Mouse (Mus musculus) gastrocnemius, postnatal 4 days (tissue): ENCODE measurements around the gene Harbi1. TPM values are rescaled to one million over a fixed set of nuclear protein-coding genes. Genes with fewer than 3 reads are reported as not detected.

Source experiments
- DNase-seq, 2 experiments: peaks; one replicate each; pipeline ENCODE4 v3.0.0; 2021 to 2022; ENCODE audit warnings: low spot score in 2 of 2, mixed read lengths in 2 of 2
- long read RNA-seq, 2 experiments: library from polyadenylated mRNA; stranded (forward); transcript quantifications; one replicate each; pipeline ENCODE4 v2.0.0; 2021
- total RNA-seq, 2 experiments: library from RNA; stranded (reverse); gene quantifications; 2 replicates each; pipeline ENCODE4 v1.2.3; 2021

Gene Harbi1
- total RNA-seq = 1 to 10 TPM; 5.0 to 7.1 TPM
- long read RNA-seq, experiment 1, partial matches to known transcripts = 0 of 5 reads
- long read RNA-seq, experiment 1, other reads (novel, unspliced or antisense) = 2 of 5 reads
- long read RNA-seq, experiment 2, partial matches to known transcripts = 0 of 5 reads
- long read RNA-seq, experiment 2, other reads (novel, unspliced or antisense) = 3 of 5 reads

GRCm38 (mm10) chr2:91710272-91711234, at the start of gene Harbi1, which contains the start of gene Atg13:
Gene Harbi1 (plus strand): TSS chr2:91710852.
Gene Atg13 (minus strand): TSS chr2:91710576.
- peak; percentile 91 to 93 for DNase-seq

DNA sequence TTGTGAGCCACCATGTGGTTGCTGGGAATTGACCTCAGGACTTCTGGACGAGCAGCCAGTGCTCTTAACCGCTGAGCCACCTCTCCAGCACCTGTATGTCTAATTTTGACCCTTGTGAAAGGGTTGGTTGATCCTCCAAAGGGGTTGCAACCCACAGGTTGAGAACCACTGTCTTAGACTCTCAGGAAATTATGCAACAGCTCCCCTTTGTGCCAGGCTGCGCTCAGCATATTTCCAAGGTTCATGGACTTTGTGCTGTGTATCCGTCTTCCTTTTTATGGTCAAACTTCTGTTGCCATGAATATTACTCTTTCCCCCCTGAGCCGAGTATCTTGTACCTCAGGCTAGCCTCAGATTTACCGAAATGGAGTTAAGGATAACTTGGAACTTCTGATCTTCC, 49.7 kb upstream of the Harbi1 start:
- DNase-seq = no peak

GRCm38 (mm10) chr2:91664780-91665179, 45.9 kb upstream of the Harbi1 start:
- DNase-seq = no peak

- DNase-seq = no peak
These were observed 44.2 kb upstream of the Harbi1 start for GRCm38 (mm10) chr2:91666386-91666910.

GRCm38 (mm10) chr2:91667747-91668146, 42.9 kb upstream of the Harbi1 start:
- DNase-seq = no peak

GRCm38 (mm10) chr2:91669326-91669725, 41.3 kb upstream of the Harbi1 start:
- DNase-seq = no peak

GRCm38 (mm10) chr2:91670038-91670437, 40.6 kb upstream of the Harbi1 start:
- no peak for DNase-seq

DNA sequence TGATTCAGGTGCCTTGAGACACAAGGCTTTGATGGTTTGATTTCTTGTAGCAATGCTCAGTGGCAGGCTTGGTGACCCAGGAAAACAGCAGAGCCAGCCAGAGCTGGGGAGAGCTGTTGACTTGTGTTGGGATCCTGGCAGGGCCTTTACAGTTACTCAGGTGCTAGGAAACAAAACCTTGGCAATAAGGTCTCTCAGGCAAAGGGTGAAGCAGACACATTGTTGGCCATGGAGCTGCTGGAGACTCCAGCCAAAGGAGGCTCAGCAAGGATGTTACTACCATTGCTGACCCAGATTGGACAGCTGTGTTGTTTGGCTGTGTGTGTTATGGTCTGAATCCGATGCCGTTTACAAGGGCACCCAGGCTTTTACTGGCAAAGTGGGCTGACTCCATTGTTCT, 37.1 kb upstream of the Harbi1 start:
- DNase-seq = no peak

DNA sequence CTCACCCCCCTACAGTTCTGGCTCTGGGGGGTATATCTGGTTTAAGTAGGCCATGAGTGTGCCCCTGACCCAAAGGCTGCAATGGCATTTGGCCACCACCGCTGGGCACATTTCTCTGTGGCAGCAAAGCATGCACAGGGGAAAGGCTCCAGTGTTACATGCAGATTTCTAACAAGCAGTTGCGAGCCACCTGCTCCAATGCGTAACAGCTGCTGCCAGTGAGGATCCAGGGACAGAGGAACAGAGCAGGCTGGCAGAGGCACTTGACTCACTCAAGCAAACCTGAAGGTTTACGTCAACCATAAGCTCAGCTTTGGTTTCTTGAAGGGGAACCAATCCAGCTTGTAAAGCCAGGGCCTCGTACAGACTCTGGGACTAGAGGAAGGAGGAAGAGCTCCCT, 35.8 kb upstream of the Harbi1 start:
- DNase-seq = peak in 1 of 2 experiments; percentile 27

- no peak for DNase-seq
These were observed 34.2 kb upstream of the Harbi1 start for GRCm38 (mm10) chr2:91676420-91676819.

GRCm38 (mm10) chr2:91676961-91677360, 33.7 kb upstream of the Harbi1 start:
- DNase-seq = no peak

DNA sequence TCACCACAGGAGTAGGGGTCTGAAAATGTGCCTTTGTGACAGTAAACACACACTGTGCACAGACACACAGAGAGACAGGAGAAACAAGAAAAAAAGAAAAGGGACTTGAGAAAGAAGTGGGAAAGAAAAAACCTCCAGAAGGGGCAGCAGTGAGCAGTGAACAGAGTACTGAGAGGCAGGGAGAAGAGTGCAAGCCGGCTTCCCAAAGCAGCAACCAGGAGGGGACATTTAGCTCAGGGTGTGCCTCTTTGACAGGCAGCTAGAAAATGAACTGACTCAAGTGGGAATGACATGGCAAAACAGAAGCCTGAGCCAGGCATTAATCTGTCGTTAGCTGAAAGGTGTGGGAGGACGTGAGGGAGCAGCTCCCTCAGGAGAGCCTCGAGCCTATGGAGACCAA, 27.8 kb upstream of the Harbi1 start:
- DNase-seq = peak in 1 of 2 experiments; percentile 35

- DNase-seq = no peak
These were observed 26.7 kb upstream of the Harbi1 start for GRCm38 (mm10) chr2:91683919-91684318.

DNA sequence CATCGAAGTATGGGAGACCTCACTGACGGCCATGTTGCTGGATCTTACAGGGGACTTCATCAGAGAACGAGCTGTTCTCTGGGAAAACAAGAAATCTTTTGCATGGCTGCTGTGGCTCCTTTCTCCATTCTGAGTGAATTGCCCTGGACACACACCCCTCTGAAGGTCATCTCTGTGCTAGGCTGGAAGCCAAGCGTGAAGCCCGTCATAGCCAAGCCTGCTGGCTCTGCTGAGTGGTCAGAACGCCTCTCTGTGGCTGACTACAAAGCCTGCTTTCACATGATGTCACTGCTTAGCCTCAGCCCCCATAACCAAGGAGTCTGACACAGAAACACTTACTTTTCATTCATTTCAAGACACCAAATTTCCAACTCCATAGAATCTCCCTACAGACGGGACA, 21.2 kb upstream of the Harbi1 start:
- DNase-seq = no peak

DNA sequence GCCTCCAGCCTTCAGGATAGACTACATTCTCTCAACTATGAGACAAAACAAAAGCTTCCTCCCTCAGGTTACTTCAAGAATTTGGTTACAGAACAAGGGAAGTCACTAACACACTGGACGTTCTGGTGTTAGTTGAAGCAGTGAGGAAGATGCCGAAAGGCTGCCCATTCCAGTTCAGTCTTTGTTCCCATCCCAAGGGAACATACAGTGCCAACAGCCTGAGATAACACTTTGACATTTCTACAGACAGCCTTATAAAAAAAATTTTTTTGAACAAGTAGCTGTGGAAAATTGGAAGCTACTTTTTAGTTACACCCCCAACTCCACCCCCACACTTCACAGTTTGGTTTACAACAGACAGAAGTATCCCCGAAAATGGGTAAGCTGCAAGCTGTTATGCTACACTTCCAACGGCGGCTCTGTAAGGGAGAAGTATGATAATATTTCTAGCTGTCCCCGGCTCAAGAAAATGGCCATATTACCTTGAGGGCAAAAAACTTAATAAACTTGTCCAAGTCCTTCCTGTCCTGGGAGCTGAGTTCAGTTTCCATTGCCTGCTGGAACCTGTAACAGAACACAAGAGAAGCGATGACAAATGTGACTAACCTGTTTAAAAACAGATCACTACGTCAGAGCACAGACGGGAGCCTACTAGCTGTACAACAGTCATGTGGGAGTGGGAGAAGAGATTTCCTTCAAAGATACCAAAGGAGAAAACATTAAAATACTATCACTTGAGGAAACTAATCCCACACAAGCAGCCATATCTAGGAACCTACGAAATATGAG, 15.0 kb upstream of the Harbi1 start:
- no peak for DNase-seq

GRCm38 (mm10) chr2:91696225-91696590, 14.4 kb upstream of the Harbi1 start:
- no peak for DNase-seq

DNA sequence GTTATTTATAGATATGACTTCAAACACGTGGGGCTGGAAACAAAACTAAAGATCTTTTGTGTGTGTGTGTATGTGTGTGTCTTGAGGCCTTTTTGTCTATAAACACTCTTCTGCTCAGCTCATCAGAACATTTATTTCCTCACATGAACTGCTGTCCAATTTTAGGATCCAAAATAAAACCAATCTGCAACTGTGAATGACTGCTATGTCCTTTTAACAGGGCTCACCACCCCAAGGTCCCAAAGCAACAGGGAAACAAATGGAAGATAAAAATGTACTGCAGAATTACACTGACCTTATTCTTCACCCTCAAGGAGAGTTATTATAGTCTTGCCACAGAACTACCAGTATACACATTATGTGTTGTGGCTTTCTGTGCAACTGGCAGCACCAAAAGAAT, 11.4 kb upstream of the Harbi1 start:
- no peak for DNase-seq

DNA sequence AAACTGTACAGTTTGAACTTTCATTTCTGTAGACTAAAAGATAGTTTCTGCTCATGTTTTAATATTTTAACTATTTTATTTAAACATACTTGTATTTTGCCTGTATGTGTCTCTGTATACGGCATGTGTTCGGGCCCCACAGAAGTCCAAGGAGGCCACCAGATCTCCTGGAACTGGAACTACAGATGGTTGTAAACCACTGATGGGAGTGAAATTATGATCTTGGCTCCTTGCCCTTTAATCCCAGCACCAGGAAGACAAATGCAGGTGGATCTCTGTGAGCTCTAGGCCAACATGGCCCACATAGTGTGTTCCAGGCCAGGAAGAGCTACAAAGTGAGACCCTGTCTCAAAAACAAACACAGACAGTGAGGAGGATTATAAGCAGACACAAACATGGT, 9.3 kb upstream of the Harbi1 start:
- DNase-seq = no peak

DNA sequence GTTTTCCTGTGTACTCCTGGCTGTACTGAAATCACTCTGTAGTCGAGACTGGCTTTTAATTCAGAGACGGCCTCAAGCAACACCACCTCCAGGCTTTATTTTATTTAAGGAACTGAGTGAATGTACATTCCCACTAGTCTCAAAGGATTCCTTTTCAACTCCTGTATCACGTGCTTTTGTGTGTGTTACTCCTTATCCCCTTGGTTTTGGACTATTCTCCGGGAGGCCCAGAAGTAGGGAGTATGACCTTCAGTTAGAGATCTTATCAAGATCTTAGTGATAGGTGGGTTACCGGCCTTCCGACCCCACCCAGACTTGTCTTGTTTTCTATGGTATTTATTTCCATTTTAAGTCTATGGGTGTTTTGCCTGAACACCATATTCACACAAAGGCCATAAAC, 4.9 kb upstream of the Harbi1 start:
- DNase-seq = no peak

- no peak for DNase-seq
These were observed 4.2 kb upstream of the Harbi1 start for GRCm38 (mm10) chr2:91706456-91706855.

DNA sequence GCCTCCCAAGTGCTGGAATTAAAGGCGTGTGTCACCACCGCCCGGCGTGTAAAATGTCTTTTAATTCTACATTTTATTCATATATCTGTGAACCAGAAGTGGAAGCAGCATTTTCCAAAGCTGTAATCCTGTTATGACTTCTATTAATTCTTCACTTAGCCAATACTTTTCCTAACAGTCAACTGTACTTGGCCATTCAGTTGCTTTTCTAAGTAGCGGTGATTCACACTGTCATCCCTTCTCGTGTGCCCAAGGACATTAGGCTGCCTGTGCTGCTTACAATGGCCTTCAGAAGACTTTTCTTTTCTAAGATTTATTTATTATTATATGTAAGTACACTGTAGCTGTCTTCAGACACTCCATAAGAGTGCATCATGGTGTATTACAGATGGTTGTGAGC, 2.3 kb upstream of the Harbi1 start:
- no peak for DNase-seq
